Mouse (Mus musculus) myocyte (in vitro differentiated cells): ENCODE results near the gene 3110009E18Rik.

Experiments used
- MAX ChIP-seq: IDR thresholded peaks from one replicate; pipeline ENCODE4 v1.6.1; 2011; ENCODE audit warnings: low read depth, mild to moderate bottlenecking, control low read depth
- POLR2A ChIP-seq: IDR thresholded peaks from one replicate; pipeline ENCODE4 v1.6.1; 2011; ENCODE audit warnings: low read depth, mild to moderate bottlenecking, control low read depth, moderate library complexity; ENCODE audit not compliant: insufficient read length

DNA sequence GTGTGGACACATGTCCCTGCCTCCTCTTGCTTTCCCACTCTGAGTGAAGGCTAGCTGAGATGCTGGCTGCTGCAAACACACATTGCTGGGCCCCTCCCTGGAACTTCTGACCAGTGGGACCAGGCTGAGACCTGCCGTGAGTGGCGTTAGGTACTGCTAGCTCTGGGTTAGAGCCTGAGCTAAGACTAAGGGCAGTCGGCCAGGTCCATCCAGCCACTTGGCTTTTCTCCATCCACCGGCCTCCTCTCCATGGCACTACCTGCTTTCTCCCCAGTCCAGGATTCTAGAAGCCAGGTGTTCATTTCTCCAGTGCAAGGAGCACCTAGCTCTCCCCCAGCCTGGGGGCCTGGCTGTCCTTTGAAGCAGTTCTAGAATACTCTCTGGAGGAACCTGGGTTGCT lies 46.1 kb upstream of the 3110009E18Rik start:
- TF ChIP-seq POLR2A = no peak
- TF ChIP-seq MAX = no peak
